Mouse (Mus musculus): Measurements from ENCODE around the gene Pnmal2. TPM values are rescaled to one million over a fixed set of nuclear protein-coding genes. Genes with fewer than 3 reads are reported as not detected.

Pnmal2 gene
- polyA plus RNA-seq (2017; shearing (Covaris generic)), result not detected

GRCm38 (mm10) chr7:16944061-16944807, at the start of gene Pnmal2:
Pnmal2 (plus strand) TSS chr7:16944682.

GRCm38 (mm10) chr7:16906281-16906680, 38.2 kb upstream of the Pnmal2 start, which contains the start of gene Ptgir:
Ptgir (plus strand) TSS chr7:16906490.

GRCm38 (mm10) chr7:16924037-16924834, 20.2 kb upstream of the Pnmal2 start, which contains the start of gene Calm3:
Calm3 (minus strand) TSS chr7:16924114.

GRCm38 (mm10) chr7:16959539-16960187, 15.2 kb downstream of the Pnmal2 start, which contains the start of gene Pnmal1:
Pnmal1 (plus strand) TSS chr7:16959679.

GRCm38 (mm10) chr7:16982859-16983568, 38.5 kb downstream of the Pnmal2 start, which contains the start of gene Gm42372:
Gm42372 (plus strand) TSS chr7:16983086.

GRCm38 (mm10) chr7:16992451-16992807, 47.9 kb downstream of the Pnmal2 start, which contains the start of gene Ccdc8:
Ccdc8 (plus strand) TSS chr7:16992708.

Other genes starting within 250 kb of the Pnmal2 start
- not detected for gene Ceacam9, start 222.8 kb upstream of the Pnmal2 start, polyA plus RNA-seq (2017; shearing (Covaris generic))
- 83.6 TPM for gene Ap2s1, start 206.3 kb upstream of the Pnmal2 start, polyA plus RNA-seq (2017; shearing (Covaris generic))
- gene Slc1a5, start 163.3 kb upstream of the Pnmal2 start, polyA plus RNA-seq (2017; shearing (Covaris generic)), result 289 TPM
- 61.7 TPM for gene Strn4, start 128.8 kb upstream of the Pnmal2 start, polyA plus RNA-seq (2017; shearing (Covaris generic))
- 19.9 TPM for gene Fkrp, start 128.0 kb upstream of the Pnmal2 start, polyA plus RNA-seq (2017; shearing (Covaris generic))
- gene Prkd2, start 101.8 kb upstream of the Pnmal2 start, polyA plus RNA-seq (2017; shearing (Covaris generic)), result 119 TPM
- 0.25 TPM for gene Dact3, start 69.4 kb upstream of the Pnmal2 start, polyA plus RNA-seq (2017; shearing (Covaris generic))
- gene Gng8, start 52.9 kb upstream of the Pnmal2 start, polyA plus RNA-seq (2017; shearing (Covaris generic)), result not detected
- 0.34 TPM for gene Ptgir, start 38.2 kb upstream of the Pnmal2 start, polyA plus RNA-seq (2017; shearing (Covaris generic))
- gene Calm3, start 20.6 kb upstream of the Pnmal2 start, polyA plus RNA-seq (2017; shearing (Covaris generic)), result 87.7 TPM
- not detected for gene Pnmal1, start 15.0 kb downstream of the Pnmal2 start, polyA plus RNA-seq (2017; shearing (Covaris generic))
- 1.2 TPM for gene Gm42372, start 38.4 kb downstream of the Pnmal2 start, polyA plus RNA-seq (2017; shearing (Covaris generic))
- gene Ccdc8, start 48.0 kb downstream of the Pnmal2 start, polyA plus RNA-seq (2017; shearing (Covaris generic)), result 0.10 TPM
- gene Ppp5c, start 83.2 kb downstream of the Pnmal2 start, polyA plus RNA-seq (2017; shearing (Covaris generic)), result 77.8 TPM
- 0.46 TPM for gene Hif3a, start 117.7 kb downstream of the Pnmal2 start, polyA plus RNA-seq (2017; shearing (Covaris generic))
- 0.50 TPM for gene Psg16, start 129.4 kb downstream of the Pnmal2 start, polyA plus RNA-seq (2017; shearing (Covaris generic))
- not detected for gene Ceacam3, start 205.6 kb downstream of the Pnmal2 start, polyA plus RNA-seq (2017; shearing (Covaris generic))

All from effector memory CD4-positive, alpha-beta T cell, adult 5 months (primary cell).